Mouse (Mus musculus): ENCODE data around the gene Itga2. TPM values are rescaled to one million over a fixed set of nuclear protein-coding genes. Genes with fewer than 3 reads are reported as not detected.

Itga2 gene
- polyA plus RNA-seq, 1 experiment from 2014 or later: 3.1 TPM

GRCm38 (mm10) chr13:114839098-114839497 is 92.8 kb downstream of the Itga2 start:
- Histone ChIP-seq H3K9me3 (replicated peaks) (no peaks in the 10 kb centered on the region), H3K4me3 (replicated peaks) (no peak overlapping the region), H3K9ac (no peak overlapping the region), H3K27ac (0 out of 2 replicates have a peak overlapping the region, but pooled peaks have one; percentile 0), H3K36me3 (0 out of 2 replicates have a peak, but pooled peaks cover 5% of the 10 kb centered on the region), H3K4me2 (no peak overlapping the region), H3K27me3 (no peaks in the 10 kb centered on the region), H3K4me1 (peaks cover 5% of the 10 kb centered on the region; the same call in 1 of the 2 replicates)
- ATAC-seq (replicated peaks; ENCODE audit: low FRiP score): no peak
- WGBS: 80% methylated on average over 9 of the region's 9 CpGs

GRCm38 (mm10) chr13:114838535-114838990 is 93.3 kb downstream of the Itga2 start:
- 57% methylated on average over 5 of the region's 5 CpGs for WGBS
- ATAC-seq (replicated peaks; ENCODE audit: low FRiP score): no peak; the same call in 1 of the 2 replicates
- Histone ChIP-seq H3K27me3 (no peaks in the 10 kb centered on the region), H3K9ac (no peak overlapping the region), H3K4me2 (no peak overlapping the region), H3K27ac (0 out of 2 replicates have a peak overlapping the region, but pooled peaks have one; percentile 0), H3K36me3 (0 out of 2 replicates have a peak, but pooled peaks cover 5% of the 10 kb centered on the region), H3K9me3 (replicated peaks) (no peaks in the 10 kb centered on the region), H3K4me1 (peaks cover 5% of the 10 kb centered on the region; the same call in 1 of the 2 replicates), H3K4me3 (replicated peaks) (no peak overlapping the region)

GRCm38 (mm10) chr13:114837061-114837460 is 94.8 kb downstream of the Itga2 start:
- WGBS: 89% methylated on average over 7 of the region's 7 CpGs
- Histone ChIP-seq H3K36me3 (0 out of 2 replicates have a peak, but pooled peaks cover 5% of the 10 kb centered on the region), H3K4me3 (replicated peaks) (no peak overlapping the region), H3K27me3 (no peaks in the 10 kb centered on the region), H3K4me2 (no peak overlapping the region), H3K9me3 (replicated peaks) (no peaks in the 10 kb centered on the region), H3K9ac (no peak overlapping the region), H3K4me1 (peaks cover 5% of the 10 kb centered on the region; the same call in 1 of the 2 replicates), H3K27ac (no peak overlapping the region)
- ATAC-seq (replicated peaks; ENCODE audit: low FRiP score): no peak

- H3K27me3 ChIP-seq: no peaks in the 10 kb centered on the region
- H3K4me3 ChIP-seq (replicated peaks): no peak overlapping the region
- no peaks in the 10 kb centered on the region for H3K9me3 ChIP-seq (replicated peaks)
- WGBS: 46% methylated on average over 2 of the region's 2 CpGs
- H3K9ac ChIP-seq: no peak overlapping the region
- H3K36me3 ChIP-seq: peaks cover 22% of the 10 kb centered on the region
- peaks cover 5% of the 10 kb centered on the region; the same call in 1 of the 2 replicates for H3K4me1 ChIP-seq
- no peak for ATAC-seq (replicated peaks; ENCODE audit: low FRiP score)
- no peak overlapping the region for H3K4me2 ChIP-seq
- H3K27ac ChIP-seq: no peak overlapping the region
Measured at GRCm38 (mm10) chr13:114834580-114834979, 97.3 kb downstream of the Itga2 start.

GRCm38 (mm10) chr13:114833351-114833750 is 98.5 kb downstream of the Itga2 start:
- H3K4me3 ChIP-seq (replicated peaks): no peak overlapping the region
- H3K36me3 ChIP-seq: peaks cover 29% of the 10 kb centered on the region
- no peaks in the 10 kb centered on the region for H3K27me3 ChIP-seq
- no peak overlapping the region for H3K4me2 ChIP-seq
- no peak for ATAC-seq (replicated peaks; ENCODE audit: low FRiP score)
- H3K9me3 ChIP-seq (replicated peaks): no peaks in the 10 kb centered on the region
- no peak overlapping the region for H3K9ac ChIP-seq
- 78% methylated on average over 4 of the region's 4 CpGs for WGBS
- no peak overlapping the region for H3K27ac ChIP-seq
- H3K4me1 ChIP-seq: peaks cover under 1% of the 10 kb centered on the region; the same call in 1 of the 2 replicates

GRCm38 (mm10) chr13:114832761-114833160 is 99.1 kb downstream of the Itga2 start:
- WGBS: 61% methylated on average over 5 of the region's 5 CpGs
- Histone ChIP-seq H3K36me3 (peaks cover 35% of the 10 kb centered on the region), H3K4me3 (replicated peaks) (no peak overlapping the region), H3K27me3 (no peaks in the 10 kb centered on the region), H3K4me1 (no peaks in the 10 kb centered on the region), H3K9me3 (replicated peaks) (no peaks in the 10 kb centered on the region), H3K9ac (no peak overlapping the region), H3K4me2 (no peak overlapping the region), H3K27ac (no peak overlapping the region)
- no peak for ATAC-seq (replicated peaks; ENCODE audit: low FRiP score)

GRCm38 (mm10) chr13:114831367-114831833 is 100.5 kb downstream of the Itga2 start:
- WGBS: 85% methylated on average over 4 of the region's 4 CpGs
- Histone ChIP-seq H3K4me1 (no peaks in the 10 kb centered on the region), H3K36me3 (peaks cover 46% of the 10 kb centered on the region), H3K9ac (no peak overlapping the region), H3K27me3 (no peaks in the 10 kb centered on the region), H3K9me3 (replicated peaks) (no peaks in the 10 kb centered on the region), H3K4me2 (no peak overlapping the region), H3K27ac (no peak overlapping the region), H3K4me3 (replicated peaks) (no peak overlapping the region)
- ATAC-seq (replicated peaks; ENCODE audit: low FRiP score): peak; percentile 76

GRCm38 (mm10) chr13:114825377-114825855 is 106.5 kb downstream of the Itga2 start:
- Histone ChIP-seq H3K36me3 (peaks cover 68% of the 10 kb centered on the region), H3K9ac (no peak overlapping the region), H3K4me3 (replicated peaks) (no peak overlapping the region), H3K4me2 (no peak overlapping the region), H3K27ac (no peak overlapping the region), H3K9me3 (replicated peaks) (no peaks in the 10 kb centered on the region), H3K4me1 (no peaks in the 10 kb centered on the region), H3K27me3 (no peaks in the 10 kb centered on the region)
- no peak for ATAC-seq (replicated peaks; ENCODE audit: low FRiP score)
- 90% methylated on average over 6 of the region's 6 CpGs for WGBS

GRCm38 (mm10) chr13:114822871-114823270 is 109.0 kb downstream of the Itga2 start:
- Histone ChIP-seq H3K9me3 (replicated peaks) (no peaks in the 10 kb centered on the region), H3K27me3 (no peaks in the 10 kb centered on the region), H3K4me3 (replicated peaks) (no peak overlapping the region), H3K4me1 (peaks cover 9% of the 10 kb centered on the region), H3K36me3 (peaks cover 49% of the 10 kb centered on the region), H3K4me2 (no peak overlapping the region), H3K9ac (no peak overlapping the region), H3K27ac (no peak overlapping the region)
- 93% methylated on average over 2 of the region's 2 CpGs for WGBS
- no peak for ATAC-seq (replicated peaks; ENCODE audit: low FRiP score)

GRCm38 (mm10) chr13:114818513-114818912 is 113.4 kb downstream of the Itga2 start:
- ATAC-seq (replicated peaks; ENCODE audit: low FRiP score): peak; percentile 75
- WGBS: 13% methylated on average over 9 of the region's 9 CpGs
- Histone ChIP-seq H3K4me2 (peak overlapping the region; percentile 86), H3K4me3 (replicated peaks) (peak overlapping the region; percentile 85), H3K9ac (peak overlapping the region; percentile 56), H3K27me3 (no peaks in the 10 kb centered on the region), H3K27ac (no peak overlapping the region), H3K9me3 (replicated peaks) (no peaks in the 10 kb centered on the region), H3K4me1 (peaks cover 12% of the 10 kb centered on the region), H3K36me3 (peaks cover 26% of the 10 kb centered on the region; the same call in 1 of the 2 replicates)

- peak within 1 kb of the TSS; percentile 85 for H3K4me3 ChIP-seq (replicated peaks)
- peak; percentile 100 for ATAC-seq (replicated peaks; ENCODE audit: low FRiP score)
- H3K4me2 ChIP-seq: peak within 1 kb of the TSS; percentile 86
- H3K4me1 ChIP-seq: peaks cover 12% of the 10 kb centered on the region
- under 1% methylated on average over 39 of the region's 39 CpGs for WGBS
- H3K9me3 ChIP-seq (replicated peaks): no peaks in the 10 kb centered on the region
- no peaks in the 10 kb centered on the region for H3K27me3 ChIP-seq
- peak within 1 kb of the TSS; percentile 56 for H3K9ac ChIP-seq
- peaks cover 19% of the 10 kb centered on the region; the same call in 1 of the 2 replicates for H3K36me3 ChIP-seq
- H3K27ac ChIP-seq: peak within 1 kb of the TSS; percentile 39; the same call in 1 of the 2 replicates
Measured at GRCm38 (mm10) chr13:114817751-114818360, 114.0 kb downstream of the Itga2 start, which contains the start of gene Mocs2. Gene Mocs2, plus strand, starts transcription at chr13:114818236.

GRCm38 (mm10) chr13:114809624-114810210 is 122.2 kb downstream of the Itga2 start:
- no peak overlapping the region for H3K4me3 ChIP-seq (replicated peaks)
- H3K27ac ChIP-seq: no peak overlapping the region
- WGBS: 79% methylated on average over 5 of the region's 5 CpGs
- no peaks in the 10 kb centered on the region for H3K36me3 ChIP-seq
- no peak overlapping the region for H3K4me2 ChIP-seq
- H3K9me3 ChIP-seq (replicated peaks): no peaks in the 10 kb centered on the region
- no peak for ATAC-seq (replicated peaks; ENCODE audit: low FRiP score)
- no peaks in the 10 kb centered on the region for H3K27me3 ChIP-seq
- H3K4me1 ChIP-seq: no peaks in the 10 kb centered on the region
- H3K9ac ChIP-seq: no peak overlapping the region
